In the genomic region with DNA sequence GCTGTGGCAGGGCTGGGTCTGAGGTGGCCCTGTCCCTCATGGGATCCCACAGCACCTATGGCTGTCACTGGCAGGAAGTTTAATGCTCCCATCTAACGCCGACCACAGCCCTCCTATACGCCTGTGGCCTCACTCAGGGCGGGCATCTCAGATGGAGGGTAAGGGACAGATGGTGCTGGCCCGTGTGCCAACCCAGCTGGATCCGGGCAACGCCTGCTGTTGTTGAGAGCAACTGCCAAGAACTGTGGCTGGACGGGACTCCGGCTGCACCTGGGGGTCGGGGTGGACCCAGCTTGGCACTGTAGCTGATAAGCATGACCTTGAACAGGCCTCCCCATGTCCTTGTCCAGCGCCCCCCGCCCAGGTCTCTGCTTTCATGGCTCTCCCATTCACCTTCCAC, we compare ENCODE assay signal across 15 mouse cellular contexts. TPM values are rescaled to one million over a fixed set of nuclear protein-coding genes. Genes with fewer than 3 reads are reported as not detected.
DNase-seq lines count a peak whose midpoint lies in the region; ATAC-seq and TF ChIP-seq lines count a peak whose summit lies in the region.
"Had no signal": no experiment of that assay in that cellular context is flagged by ENCODE, and none has a peak within 500 bp of the region (broad histone marks: within the 10 kb centered on the region; RNA-seq: fewer than 3 reads in every experiment).

No protein-coding gene starts in this region.

- H3K27ac ChIP-seq in hindbrain, postnatal 0 days = no peak overlapping the region
- no peak overlapping the region for H3K27ac ChIP-seq in hindbrain, embryonic 10.5 days
- H3K27ac ChIP-seq in kidney, embryonic 14.5 days (ENCODE audit: low read depth, low read length) = no peak overlapping the region
- H3K27ac ChIP-seq: lung, embryonic 15.5 days; macrophage; midbrain, embryonic 15.5 days had no signal

- H3K27me3 ChIP-seq in hindbrain, postnatal 0 days (ENCODE audit: insufficient read depth, low read length) = 0 out of 2 replicates have a peak, but pooled peaks cover 2% of the 10 kb centered on the region
- H3K27me3 ChIP-seq in hindbrain, embryonic 10.5 days (ENCODE audit: insufficient read depth, poor library complexity, severe bottlenecking) = peaks cover 60% of the 10 kb centered on the region
- H3K27me3 ChIP-seq in kidney, embryonic 14.5 days (ENCODE audit: control insufficient read depth, insufficient read depth, low read length) = 0 out of 2 replicates have a peak, but pooled peaks cover under 1% of the 10 kb centered on the region

- no peaks in the 10 kb centered on the region for H3K36me3 ChIP-seq in hindbrain, postnatal 0 days (ENCODE audit: insufficient read depth, low read length)
- H3K36me3 ChIP-seq in hindbrain, embryonic 10.5 days = no peaks in the 10 kb centered on the region
- H3K36me3 ChIP-seq in kidney, embryonic 14.5 days (ENCODE audit: control insufficient read depth, insufficient read depth, low read length) = no peaks in the 10 kb centered on the region
- H3K36me3 ChIP-seq: embryonic facial prominence, embryonic 10.5 days; lung, embryonic 15.5 days; midbrain, embryonic 15.5 days had no signal

- WGBS in hindbrain, postnatal 0 days = 53% methylated on average over 12 of the region's 12 CpGs
- WGBS in hindbrain, embryonic 10.5 days = 89% methylated on average over 12 of the region's 12 CpGs
- 83% methylated on average over 12 of the region's 12 CpGs for WGBS in kidney, embryonic 14.5 days
- 69% methylated on average over 12 of the region's 12 CpGs for WGBS in lung, adult 2 months

- peak; percentile 66 for DNase-seq in hindbrain, postnatal 0 days (ENCODE audit: low spot score)
- DNase-seq in hindbrain, embryonic 10.5 days (ENCODE audit: low spot score) = no peak
- DNase-seq in brain, adult 2 months (ENCODE audit: low read depth, low spot score) = peak; percentile 48
- peak; percentile 91 to 94 for DNase-seq in cerebellum, postnatal 10 days
- DNase-seq in lung, adult 2 months = no peak
- DNase-seq: gastrocnemius, postnatal 36 days; kidney, adult 2 months; layer of hippocampus, adult 9-11 months had no signal

- peak; percentile 63 for ATAC-seq in hindbrain, postnatal 0 days
- ATAC-seq in cerebellum, adult (ENCODE audit: insufficient number of reproducible peaks, low FRiP score, low TSS enrichment) = peak; percentile 24; the same call in 1 of the 2 replicates
- no peak for ATAC-seq in kidney, embryonic 14.5 days (ENCODE audit: low FRiP score, low TSS enrichment)
- ATAC-seq: midbrain, embryonic 15.5 days had no signal

- H3K9me3 ChIP-seq in hindbrain, postnatal 0 days (ENCODE audit: low read length) = no peaks in the 10 kb centered on the region
- no peaks in the 10 kb centered on the region for H3K9me3 ChIP-seq in hindbrain, embryonic 10.5 days
- H3K9me3 ChIP-seq in kidney, embryonic 14.5 days (ENCODE audit: control insufficient read depth, low read length) = no peaks in the 10 kb centered on the region
- H3K9me3 ChIP-seq: embryonic facial prominence, embryonic 10.5 days; lung, embryonic 15.5 days; midbrain, embryonic 15.5 days had no signal

- no peak for TF ChIP-seq CTCF in hindbrain, postnatal 0 days (IDR thresholded peaks at IDR 0.05; ENCODE audit: low read depth)
- no peak for TF ChIP-seq CTCF in lung, adult 2 months (IDR thresholded peaks at IDR 0.05; ENCODE audit: insufficient read depth, low read length)

- H3K9ac ChIP-seq in hindbrain, postnatal 0 days (replicated peaks; ENCODE audit: low read length) = no peak overlapping the region
- no peak overlapping the region for H3K9ac ChIP-seq in kidney, embryonic 14.5 days (ENCODE audit: low read depth, low read length)
- H3K9ac ChIP-seq: lung, embryonic 15.5 days; midbrain, embryonic 15.5 days had no signal

- H3K4me2 ChIP-seq in hindbrain, postnatal 0 days (ENCODE audit: low read depth, low read length) = no peak overlapping the region
- no peak overlapping the region for H3K4me2 ChIP-seq in kidney, embryonic 14.5 days (replicated peaks; ENCODE audit: low read depth, low read length)
- H3K4me2 ChIP-seq: lung, embryonic 15.5 days; midbrain, embryonic 15.5 days had no signal

- peaks cover 3% of the 10 kb centered on the region; the same call in 1 of the 2 replicates for H3K4me1 ChIP-seq in hindbrain, postnatal 0 days (ENCODE audit: insufficient read depth, low read length)
- peaks cover 22% of the 10 kb centered on the region for H3K4me1 ChIP-seq in hindbrain, embryonic 10.5 days (replicated peaks)
- peaks cover 9% of the 10 kb centered on the region; the same call in 1 of the 2 replicates for H3K4me1 ChIP-seq in kidney, embryonic 14.5 days (ENCODE audit: control insufficient read depth, insufficient read depth, low read length)
- H3K4me1 ChIP-seq in lung, adult 2 months (ENCODE audit: control insufficient read depth, insufficient read depth, low read length) = no peaks in the 10 kb centered on the region

- no peak for TF ChIP-seq POLR2A in lung, adult 2 months (IDR thresholded peaks at IDR 0.05; ENCODE audit: borderline replicate concordance, extremely low read depth, low read depth, low read length)

- H3K4me3 ChIP-seq in hindbrain, postnatal 0 days (ENCODE audit: low read length) = no peak overlapping the region
- H3K4me3 ChIP-seq in hindbrain, embryonic 10.5 days = no peak overlapping the region
- no peak overlapping the region for H3K4me3 ChIP-seq in kidney, embryonic 14.5 days (ENCODE audit: low read length)
- H3K4me3 ChIP-seq in lung, adult 2 months (replicated peaks; ENCODE audit: extremely low read depth, low read depth, low read length) = no peak overlapping the region
- H3K4me3 ChIP-seq: embryonic facial prominence, embryonic 10.5 days; erythroblast, embryonic 14.5 days; lung, embryonic 15.5 days; midbrain, embryonic 15.5 days had no signal

RNA-seq across cellular contexts. Expression of a gene that starts 47.8 kb away (rescaled TPM):
- 11.0 and 13.9 TPM in 2 replicates for total RNA-seq in hindbrain, postnatal 0 days (2014; rRNA removed)
- 8.8 and 10.7 TPM in 2 replicates for polyA plus RNA-seq in hindbrain, postnatal 0 days (2015; fragmentation: Nextera tagmentation; extraction: Ambion mirVana)
- polyA plus RNA-seq in hindbrain, embryonic 10.5 days (2016; fragmentation: Nextera tagmentation; extraction: Ambion mirVana) = 6.9 and 10.2 TPM in 2 replicates
- 3.6 and 6.4 TPM in 2 replicates for polyA plus RNA-seq in kidney, embryonic 14.5 days (2014; fragmentation: Nextera tagmentation; extraction: Ambion mirVana)
- 3.7 and 5.0 TPM in 2 replicates for polyA plus RNA-seq in lung, adult 2 months (2012; rRNA removed)

Comparison
In these comparisons a context has a peak if more than half of its experiments do, and no peak if none do; other contexts are left out.
1. DNase-seq: peak in hindbrain, postnatal 0 days (single experiment), brain, adult 2 months (single experiment) and cerebellum, postnatal 10 days (2 of 2); none in hindbrain, embryonic 10.5 days (single experiment) and lung, adult 2 months (single experiment).